Mouse (Mus musculus): Measurements from ENCODE around the gene Prtg. TPM values are rescaled to one million over a fixed set of nuclear protein-coding genes. Genes with fewer than 3 reads are reported as not detected.

The Prtg gene
- total and polyA plus RNA-seq, 3 experiments, result not detected

GRCm38 (mm10) chr9:72766789-72767349, 39.8 kb upstream of the Prtg start:
- no peaks in the 10 kb centered on the region for H3K27me3 ChIP-seq (ENCODE audit: control insufficient read depth in 1 of 2, insufficient read depth in 2 of 2, low read length in 2 of 2)
- no peaks in the 10 kb centered on the region for H3K79me2 ChIP-seq (ENCODE audit: control insufficient read depth, insufficient read depth, low read length, poor library complexity)
- peaks cover 0 to 2% of the 10 kb centered on the region in 2 experiments; a peak in 2 of 4 replicates for H3K4me1 ChIP-seq (ENCODE audit: control insufficient read depth in 1 of 2, insufficient read depth in 2 of 2, low read length in 2 of 2)
- peak; percentile 88 for DNase-seq (ENCODE audit: low read depth, low spot score)
- peak overlapping the region; percentile 51 to 56 for H3K4me3 ChIP-seq (ENCODE audit: control insufficient read depth in 1 of 2, insufficient read depth in 1 of 2, low read depth in 2 of 2, low read length in 2 of 2)
- H3K9me3 ChIP-seq (replicated peaks; ENCODE audit: insufficient read depth, low read length), result no peaks in the 10 kb centered on the region
- peak overlapping the region; percentile 44 for H3K9ac ChIP-seq (ENCODE audit: control insufficient read depth, low read depth, low read length, poor library complexity, severe bottlenecking)
- no peak overlapping the region for H3K27ac ChIP-seq (ENCODE audit: control insufficient read depth, low read depth, low read length)
- no peaks in the 10 kb centered on the region for H3K36me3 ChIP-seq (ENCODE audit: control insufficient read depth in 1 of 2, insufficient read depth in 2 of 2, low read length in 2 of 2)
- TF ChIP-seq ZKSCAN1 (IDR thresholded peaks at IDR 0.05; ENCODE audit: low read depth, low read length), result no peak
- no peak for TF ChIP-seq MEF2A (IDR thresholded peaks at IDR 0.05; ENCODE audit: extremely low read depth, insufficient replicate concordance, low read depth, low read length, poor library complexity, severe bottlenecking)
- TF ChIP-seq CTCF (IDR thresholded peaks at IDR 0.05 in 2 of 3, conservative IDR thresholded peaks at IDR 0.05 in 1 of 3; ENCODE audit: control insufficient read depth in 1 of 3, insufficient read depth in 1 of 3, low read depth in 2 of 3, low read length in 3 of 3, poor library complexity in 1 of 3, severe bottlenecking in 1 of 3), result peak; percentile 66 to 97 (median 91)
- TF ChIP-seq EP300 (IDR thresholded peaks at IDR 0.05; ENCODE audit: low read depth in 1 of 2, low read length in 2 of 2), result peak in 1 of 2 experiments; percentile 18; a peak in 1 of 4 replicates
- TF ChIP-seq MYB (IDR thresholded peaks at IDR 0.05; ENCODE audit: low read depth, low read length), result no peak
- TF ChIP-seq CHD1 (IDR thresholded peaks at IDR 0.05; ENCODE audit: low read depth, low read length), result no peak
- peak; percentile 45; the same call in 1 of the 2 replicates for TF ChIP-seq RCOR1 (IDR thresholded peaks at IDR 0.05; ENCODE audit: low read depth, low read length)
- TF ChIP-seq ZNF384 (IDR thresholded peaks at IDR 0.05; ENCODE audit: low read depth, low read length), result peak; percentile 37; the same call in 1 of the 2 replicates
- no peak for TF ChIP-seq POLR2AphosphoS5 (IDR thresholded peaks at IDR 0.05; ENCODE audit: borderline replicate concordance, low read depth, low read length)
- 0 out of 2 replicates have a peak, but pooled peaks have one; percentile 45 for TF ChIP-seq TBP (IDR thresholded peaks at IDR 0.05; ENCODE audit: low read depth, low read length)
- TF ChIP-seq TCF12 (IDR thresholded peaks at IDR 0.05; ENCODE audit: low read depth, low read length), result peak; percentile 38; the same call in 1 of the 2 replicates
- TF ChIP-seq MYC (IDR thresholded peaks at IDR 0.05; ENCODE audit: low read depth, low read length), result no peak
- no peak for TF ChIP-seq UBTF (IDR thresholded peaks at IDR 0.05; ENCODE audit: borderline replicate concordance, insufficient read depth, low read depth, low read length)
- TF ChIP-seq ELF1 (IDR thresholded peaks at IDR 0.05; ENCODE audit: low read depth, low read length), result peak; percentile 69
- TF ChIP-seq USF1 (IDR thresholded peaks at IDR 0.05; ENCODE audit: low read depth, low read length), result no peak
- TF ChIP-seq POLR2A (IDR thresholded peaks at IDR 0.05; ENCODE audit: control insufficient read depth in 1 of 2, insufficient read depth in 1 of 2, low read depth in 1 of 2, low read length in 2 of 2, poor library complexity in 1 of 2), result no peak
- no peak for TF ChIP-seq USF2 (IDR thresholded peaks at IDR 0.05; ENCODE audit: borderline replicate concordance in 1 of 2, insufficient read depth in 1 of 2, low read depth in 1 of 2, low read length in 2 of 2)
- no peak for TF ChIP-seq E2F4 (IDR thresholded peaks at IDR 0.05; ENCODE audit: borderline replicate concordance, low read depth, low read length)
- no peak for TF ChIP-seq BHLHE40 (IDR thresholded peaks at IDR 0.05; ENCODE audit: borderline replicate concordance, low read depth, low read length)
- no peak for TF ChIP-seq GABPA (IDR thresholded peaks at IDR 0.05; ENCODE audit: low read depth, low read length)
- no peak for TF ChIP-seq KAT2A (conservative IDR thresholded peaks at IDR 0.05; ENCODE audit: low read depth, low read length)
- peak; percentile 97 for TF ChIP-seq SMC3 (IDR thresholded peaks at IDR 0.05; ENCODE audit: low read depth, low read length)
- TF ChIP-seq NELFE (IDR thresholded peaks at IDR 0.05; ENCODE audit: low read depth, low read length), result no peak
- TF ChIP-seq NRF1 (IDR thresholded peaks at IDR 0.05; ENCODE audit: insufficient read depth, low read depth, low read length, poor library complexity, severe bottlenecking), result no peak
- no peak for TF ChIP-seq POLR2AphosphoS2 (IDR thresholded peaks at IDR 0.05; ENCODE audit: low read length)
- TF ChIP-seq HCFC1 (IDR thresholded peaks at IDR 0.05; ENCODE audit: low read depth, low read length), result no peak
- TF ChIP-seq RAD21 (IDR thresholded peaks at IDR 0.05; ENCODE audit: low read depth, low read length), result peak; percentile 98
- no peak for TF ChIP-seq GATA1 (IDR thresholded peaks at IDR 0.05; ENCODE audit: low read depth, low read length)
- no peak for TF ChIP-seq ETS1 (IDR thresholded peaks at IDR 0.05; ENCODE audit: low read depth, low read length)
- TF ChIP-seq MAFK (IDR thresholded peaks at IDR 0.05; ENCODE audit: borderline replicate concordance, low read depth, low read length), result no peak
- TF ChIP-seq SIN3A (IDR thresholded peaks at IDR 0.05; ENCODE audit: low read length), result peak; percentile 59; the same call in 1 of the 2 replicates
- no peak for TF ChIP-seq CHD2 (IDR thresholded peaks at IDR 0.05; ENCODE audit: low read length)
- TF ChIP-seq ZMIZ1 (IDR thresholded peaks at IDR 0.05; ENCODE audit: low read depth, low read length), result no peak
- no peak for TF ChIP-seq MXI1 (IDR thresholded peaks at IDR 0.05; ENCODE audit: low read depth, low read length)
- 0 out of 2 replicates have a peak, but pooled peaks have one; percentile 22 for TF ChIP-seq MAX (IDR thresholded peaks at IDR 0.05; ENCODE audit: low read length)
- no peak for TF ChIP-seq TAL1 (IDR thresholded peaks at IDR 0.05; ENCODE audit: low read length)
- TF ChIP-seq JUND (IDR thresholded peaks at IDR 0.05; ENCODE audit: low read depth, low read length), result no peak

All from MEL (cell line).